Mouse (Mus musculus) neural tube, embryonic 10.5 days (tissue): ENCODE data around the gene Ecm2.

Experiments
- DNase-seq: peaks from one replicate; pipeline ENCODE4 v3.0.0-alpha.2; 2017; ENCODE audit warnings: low spot score; ENCODE audit errors: extremely low spot score

Ecm2 gene

GRCm38 (mm10) chr13:49504510-49504909, at the start of gene Ecm2:
TSS of gene Ecm2 (plus strand) at chr13:49504810.
- no peak for DNase-seq

GRCm38 (mm10) chr13:49460276-49460675, 44.3 kb upstream of the Ecm2 start:
- DNase-seq = no peak

GRCm38 (mm10) chr13:49460692-49461414, 43.8 kb upstream of the Ecm2 start:
- no peak for DNase-seq

GRCm38 (mm10) chr13:49461458-49462132, 43.0 kb upstream of the Ecm2 start:
- DNase-seq = no peak

- no peak for DNase-seq
These were observed 41.7 kb upstream of the Ecm2 start for GRCm38 (mm10) chr13:49462921-49463320.

GRCm38 (mm10) chr13:49465875-49466274, 38.7 kb upstream of the Ecm2 start:
- DNase-seq = no peak

- DNase-seq = no peak
These were observed 38.1 kb upstream of the Ecm2 start for GRCm38 (mm10) chr13:49466393-49467075.

GRCm38 (mm10) chr13:49467585-49467984, 37.0 kb upstream of the Ecm2 start:
- DNase-seq = peak; percentile 34

- no peak for DNase-seq
These were observed 35.6 kb upstream of the Ecm2 start for GRCm38 (mm10) chr13:49469002-49469401.

- no peak for DNase-seq
These were observed 34.3 kb upstream of the Ecm2 start for GRCm38 (mm10) chr13:49470319-49470718.

- DNase-seq = no peak
These were observed 33.8 kb upstream of the Ecm2 start for GRCm38 (mm10) chr13:49470806-49471205.

GRCm38 (mm10) chr13:49471981-49472675, 32.5 kb upstream of the Ecm2 start:
- DNase-seq = no peak

- DNase-seq = no peak
These were observed 32.0 kb upstream of the Ecm2 start for GRCm38 (mm10) chr13:49472676-49473005.

- DNase-seq = no peak
These were observed 26.7 kb upstream of the Ecm2 start for GRCm38 (mm10) chr13:49477887-49478286.

- DNase-seq = no peak
These were observed 25.7 kb upstream of the Ecm2 start for GRCm38 (mm10) chr13:49478851-49479374.

GRCm38 (mm10) chr13:49479399-49479798, 25.2 kb upstream of the Ecm2 start:
- DNase-seq = no peak

GRCm38 (mm10) chr13:49480057-49480456, 24.6 kb upstream of the Ecm2 start:
- no peak for DNase-seq

GRCm38 (mm10) chr13:49480551-49480950, 24.1 kb upstream of the Ecm2 start:
- DNase-seq = no peak

- no peak for DNase-seq
These were observed 19.2 kb upstream of the Ecm2 start for GRCm38 (mm10) chr13:49485388-49485787.

GRCm38 (mm10) chr13:49492376-49493368, 11.9 kb upstream of the Ecm2 start, which contains the start of gene Tes3-ps:
TSS of gene Tes3-ps (plus strand) at chr13:49493318.
- no peak for DNase-seq
